Mouse (Mus musculus): ENCODE measurements at regions not wholly inside any gene's neighbourhood (a gene's known extent, or its start where the extent isn't known, plus 50 kb on each side); places are given as distances from the start of the nearest gene placed in this dataset.

DNA sequence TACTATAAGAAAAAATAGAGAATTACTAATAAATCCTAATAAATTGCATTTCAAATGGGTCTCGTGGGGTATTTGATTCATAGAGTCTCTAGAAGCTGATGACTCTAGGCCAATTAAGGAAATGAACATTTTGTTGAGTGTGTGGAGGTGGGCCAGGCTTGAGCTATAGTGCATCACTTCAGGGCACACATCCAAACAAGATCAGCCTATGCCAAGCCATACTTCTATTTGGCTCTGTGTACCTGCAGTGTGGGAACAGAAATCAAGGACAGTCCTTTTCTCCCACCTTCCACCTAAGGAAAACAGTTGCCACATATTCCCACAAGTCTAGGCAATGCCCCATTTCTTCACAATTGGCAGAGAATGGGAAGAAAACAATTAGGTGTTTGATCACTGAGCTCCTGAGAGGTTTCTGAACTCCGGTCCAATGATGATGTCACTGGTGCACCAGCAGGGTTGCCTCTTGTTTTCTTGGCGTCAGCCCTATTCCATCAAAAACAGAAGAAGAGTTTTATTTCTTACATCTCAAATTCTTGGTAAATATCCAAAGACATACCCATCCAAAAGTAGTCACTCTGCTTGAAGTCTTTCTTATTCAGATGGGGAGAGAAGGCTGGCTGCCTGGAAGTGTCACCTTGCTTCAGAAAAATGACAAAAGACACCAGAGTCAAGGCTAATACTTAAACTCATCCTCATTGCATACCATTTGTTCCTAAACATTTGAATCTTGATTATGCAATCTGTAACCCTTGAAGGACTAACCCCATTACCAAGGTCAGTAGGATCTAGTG, 2092.3 kb downstream of the 4930444P10Rik start:
- Histone ChIP-seq H3K4me1 (peaks cover 3% of the 10 kb centered on the region; the same call in 1 of the 2 replicates), H3K9ac (no peak overlapping the region), H3K4me3 (no peak overlapping the region), H3K4me2 (no peak overlapping the region), H3K36me3 (no peaks in the 10 kb centered on the region), H3K27me3 (no peaks in the 10 kb centered on the region), H3K27ac (no peak overlapping the region), H3K9me3 (no peaks in the 10 kb centered on the region)
- 66% methylated on average over 3 of the region's 3 CpGs for WGBS
- ATAC-seq (ENCODE audit: insufficient number of reproducible peaks, low FRiP score, low TSS enrichment, low read depth), result no peak

DNA sequence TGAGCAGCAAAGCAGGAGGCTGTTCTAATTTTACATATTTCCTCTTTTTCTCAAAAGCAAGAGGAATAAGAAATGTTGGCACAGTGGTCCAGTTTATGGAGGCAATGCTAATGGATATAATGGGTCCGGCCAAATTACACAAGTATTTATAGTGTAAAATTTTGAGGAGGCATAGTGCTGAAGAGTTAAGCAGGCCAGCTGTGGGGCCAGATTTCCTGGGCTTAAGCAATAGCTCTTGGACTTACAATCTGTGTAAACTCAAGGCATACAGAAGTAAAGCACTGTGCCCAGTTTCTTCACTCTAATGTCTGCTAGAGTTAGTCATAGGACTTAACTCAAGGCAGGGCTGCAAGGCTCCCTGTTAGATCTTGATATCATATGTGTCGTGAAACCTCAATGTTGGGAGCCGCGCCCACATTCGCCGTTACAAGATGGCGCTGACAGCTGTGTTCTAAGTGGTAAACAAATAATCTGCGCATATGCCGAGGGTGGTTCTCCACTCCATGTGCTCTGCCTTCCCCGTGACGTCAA, 2094.9 kb downstream of the 4930444P10Rik start:
- Histone ChIP-seq H3K9me3 (no peaks in the 10 kb centered on the region), H3K27me3 (no peaks in the 10 kb centered on the region), H3K4me3 (no peak overlapping the region), H3K9ac (no peak overlapping the region), H3K4me1 (peaks cover 3% of the 10 kb centered on the region; the same call in 1 of the 2 replicates), H3K27ac (no peak overlapping the region), H3K4me2 (no peak overlapping the region), H3K36me3 (no peaks in the 10 kb centered on the region)
- ATAC-seq (ENCODE audit: insufficient number of reproducible peaks, low FRiP score, low TSS enrichment, low read depth), result peak; percentile 48; the same call in 1 of the 2 replicates
- 85% methylated on average over 9 of the region's 11 CpGs for WGBS

DNA sequence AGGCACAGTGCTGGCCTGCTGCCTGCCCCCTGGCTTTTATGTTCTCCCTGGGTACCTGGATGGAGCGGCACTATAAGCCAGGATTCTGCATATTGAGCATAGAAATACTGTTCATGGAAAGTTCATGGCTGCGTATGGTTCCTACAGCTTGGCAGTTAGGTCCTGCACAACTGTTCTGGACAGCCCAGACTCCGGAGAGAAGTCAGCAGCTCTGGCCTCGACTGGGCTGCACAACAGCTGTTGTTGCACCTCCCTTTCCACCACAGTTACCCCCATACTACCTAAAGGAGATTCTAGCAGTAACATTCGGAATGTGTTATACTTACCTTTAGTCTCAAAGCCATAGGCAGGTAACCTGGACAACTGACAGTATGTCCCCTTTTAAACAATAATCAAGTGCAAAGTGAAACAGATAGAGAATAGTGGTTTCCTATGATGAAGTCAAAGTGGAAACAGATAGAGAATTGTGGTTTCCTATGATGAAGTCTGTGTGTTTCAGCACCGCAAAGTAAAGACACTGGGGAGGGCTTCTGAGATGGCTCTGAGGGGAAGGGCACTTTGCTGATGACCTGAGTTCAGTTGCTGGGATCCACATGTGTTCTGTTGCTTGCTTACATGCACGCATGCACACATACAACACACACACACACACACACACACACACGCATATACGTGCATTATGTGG, 2099.2 kb downstream of the 4930444P10Rik start:
- 80% methylated on average over 9 of the region's 9 CpGs for WGBS
- Histone ChIP-seq H3K27me3 (no peaks in the 10 kb centered on the region), H3K4me1 (no peaks in the 10 kb centered on the region), H3K4me2 (no peak overlapping the region), H3K27ac (no peak overlapping the region), H3K9me3 (no peaks in the 10 kb centered on the region), H3K9ac (no peak overlapping the region), H3K36me3 (no peaks in the 10 kb centered on the region), H3K4me3 (no peak overlapping the region)
- ATAC-seq (ENCODE audit: insufficient number of reproducible peaks, low FRiP score, low TSS enrichment, low read depth), result no peak

DNA sequence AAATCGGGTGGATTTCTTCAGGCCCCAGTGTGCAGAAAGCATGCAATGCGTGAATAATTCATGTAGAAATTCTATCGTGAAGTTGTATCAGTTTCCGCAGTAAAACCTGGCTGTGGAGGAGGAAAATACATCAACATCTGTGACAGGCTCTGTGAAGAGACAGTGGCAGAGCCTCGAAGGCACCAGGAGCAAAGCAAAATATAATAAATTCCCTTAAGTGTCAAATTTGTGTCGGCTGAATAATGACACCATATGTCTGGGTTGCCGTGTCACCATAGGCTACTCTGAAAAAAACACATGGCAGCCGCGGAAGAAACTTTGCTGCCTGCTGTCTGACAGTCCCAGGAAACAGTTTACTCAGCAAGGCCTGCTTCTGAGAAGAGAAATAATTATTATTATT, 2100.1 kb downstream of the 4930444P10Rik start:
- no peak for ATAC-seq (ENCODE audit: insufficient number of reproducible peaks, low FRiP score, low TSS enrichment, low read depth)

DNA sequence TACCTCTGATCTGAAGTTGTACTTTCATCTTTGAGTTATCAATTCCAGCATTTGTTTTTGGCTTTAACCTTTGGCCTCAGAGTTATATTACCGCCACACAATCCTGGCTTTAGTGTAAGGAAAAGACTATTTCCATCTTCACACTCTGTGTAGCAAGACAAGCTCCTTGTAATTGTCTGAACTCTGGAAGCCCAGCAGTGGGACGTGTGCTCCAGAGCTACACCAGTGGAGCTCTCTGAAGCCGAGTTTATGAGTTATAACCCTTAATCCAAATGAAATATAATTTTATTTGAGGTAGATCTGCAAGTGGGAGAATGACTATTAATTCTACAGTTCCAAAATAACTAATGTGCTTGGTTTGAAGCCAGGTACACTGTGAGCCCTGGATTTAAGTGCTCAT, 2103.8 kb downstream of the 4930444P10Rik start:
- no peaks in the 10 kb centered on the region for H3K4me1 ChIP-seq
- no peaks in the 10 kb centered on the region for H3K36me3 ChIP-seq
- no peak overlapping the region for H3K4me3 ChIP-seq
- H3K27ac ChIP-seq, result no peak overlapping the region
- no peaks in the 10 kb centered on the region for H3K9me3 ChIP-seq
- peak; percentile 65; the same call in 1 of the 2 replicates for ATAC-seq (ENCODE audit: insufficient number of reproducible peaks, low FRiP score, low TSS enrichment, low read depth)
- WGBS, result 37% methylated on average over 3 of the region's 3 CpGs
- no peak overlapping the region for H3K4me2 ChIP-seq
- no peak overlapping the region for H3K9ac ChIP-seq
- H3K27me3 ChIP-seq, result no peaks in the 10 kb centered on the region

More for the DNA sequence above, 2100.1 kb downstream of the 4930444P10Rik start:
- no peaks in the 10 kb centered on the region for H3K27me3 ChIP-seq
- no peak overlapping the region for H3K27ac ChIP-seq
- H3K4me3 ChIP-seq, result no peak overlapping the region
- H3K4me1 ChIP-seq, result no peaks in the 10 kb centered on the region
- H3K9ac ChIP-seq, result no peak overlapping the region
- 43% methylated on average over 9 of the region's 9 CpGs for WGBS
- H3K9me3 ChIP-seq, result no peaks in the 10 kb centered on the region
- no peak overlapping the region for H3K4me2 ChIP-seq
- no peaks in the 10 kb centered on the region for H3K36me3 ChIP-seq

DNA sequence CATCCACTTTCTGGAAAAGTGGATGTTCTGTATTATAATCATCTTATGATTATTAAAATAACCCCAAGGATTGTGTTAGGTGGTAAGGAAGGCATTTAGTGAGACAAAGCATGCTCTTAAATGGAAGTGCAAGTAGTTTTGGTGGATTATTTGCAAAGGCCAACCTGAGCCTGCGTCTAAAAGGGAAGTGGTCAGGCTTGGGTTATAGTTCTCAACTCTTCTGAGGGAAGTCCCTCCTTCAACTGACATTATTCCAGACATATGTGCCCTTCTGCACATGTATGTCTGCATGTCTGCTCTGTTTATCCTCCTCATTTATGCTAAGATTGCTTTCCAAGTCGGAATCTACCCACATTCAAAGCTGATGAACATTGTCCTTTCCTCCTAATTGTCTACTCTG, 2108.3 kb downstream of the 4930444P10Rik start:
- 85% methylated on average over 2 of the region's 2 CpGs for WGBS

DNA sequence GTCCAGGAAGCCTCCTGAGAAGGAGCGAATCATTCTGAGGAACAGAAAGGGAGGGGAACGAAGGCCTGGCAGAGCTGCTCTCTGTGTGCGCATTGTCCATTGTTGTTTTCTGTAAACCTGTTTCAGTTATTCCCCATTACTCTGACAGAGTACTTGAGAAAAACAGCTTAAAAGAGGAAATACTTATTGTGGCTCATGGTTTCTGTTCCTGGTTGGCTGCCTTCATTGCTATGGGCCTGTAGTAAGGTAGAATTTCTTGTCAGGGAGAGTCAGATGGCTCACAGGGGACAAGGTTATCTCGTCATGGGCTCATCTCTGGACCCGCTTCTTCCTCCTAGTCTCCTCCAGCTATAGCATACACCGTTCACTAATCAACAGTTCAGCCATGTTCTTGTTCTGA, 2112.9 kb downstream of the 4930444P10Rik start:
- WGBS, result 80% methylated on average over 6 of the region's 6 CpGs
- no peak for ATAC-seq (ENCODE audit: insufficient number of reproducible peaks, low FRiP score, low TSS enrichment, low read depth)
- H3K27me3 ChIP-seq, result no peaks in the 10 kb centered on the region
- H3K27ac ChIP-seq, result no peak overlapping the region
- H3K4me1 ChIP-seq, result no peaks in the 10 kb centered on the region
- no peak overlapping the region for H3K4me2 ChIP-seq
- H3K9me3 ChIP-seq, result no peaks in the 10 kb centered on the region
- no peaks in the 10 kb centered on the region for H3K36me3 ChIP-seq
- no peak overlapping the region for H3K4me3 ChIP-seq
- H3K9ac ChIP-seq, result no peak overlapping the region

More for the DNA sequence above, 2108.3 kb downstream of the 4930444P10Rik start:
- H3K27ac ChIP-seq, result no peak overlapping the region
- no peak overlapping the region for H3K4me3 ChIP-seq
- no peaks in the 10 kb centered on the region for H3K36me3 ChIP-seq
- no peak overlapping the region for H3K9ac ChIP-seq
- H3K27me3 ChIP-seq, result no peaks in the 10 kb centered on the region
- no peaks in the 10 kb centered on the region for H3K4me1 ChIP-seq
- H3K9me3 ChIP-seq, result no peaks in the 10 kb centered on the region
- no peak for ATAC-seq (ENCODE audit: insufficient number of reproducible peaks, low FRiP score, low TSS enrichment, low read depth)
- H3K4me2 ChIP-seq, result no peak overlapping the region

DNA sequence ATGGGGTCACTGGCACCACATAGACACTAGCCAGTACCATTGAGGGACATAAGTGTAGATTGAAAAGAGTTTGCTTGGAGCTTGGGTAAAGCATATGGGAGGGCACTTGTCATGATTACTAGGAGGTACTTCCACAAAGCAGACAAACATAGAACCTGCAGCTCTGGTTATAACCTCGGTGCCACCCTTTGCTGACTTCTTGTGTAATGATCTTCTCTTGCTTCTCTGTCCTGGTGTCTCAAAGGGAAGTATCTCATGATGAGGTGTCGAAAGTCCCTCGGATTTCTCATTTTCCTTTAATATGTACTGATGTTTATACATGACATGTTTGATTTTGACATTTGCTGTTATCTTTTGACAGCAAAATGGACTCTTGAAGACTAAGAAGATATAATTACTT, 2114.5 kb downstream of the 4930444P10Rik start:
- ATAC-seq (ENCODE audit: insufficient number of reproducible peaks, low FRiP score, low TSS enrichment, low read depth), result no peak
- H3K4me2 ChIP-seq, result no peak overlapping the region
- no peak overlapping the region for H3K9ac ChIP-seq
- 84% methylated on average over 3 of the region's 3 CpGs for whole genome bisulfite sequencing
- H3K4me1 ChIP-seq, result no peaks in the 10 kb centered on the region
- H3K27me3 ChIP-seq, result no peaks in the 10 kb centered on the region
- no peak overlapping the region for H3K4me3 ChIP-seq
- H3K27ac ChIP-seq, result no peak overlapping the region
- no peaks in the 10 kb centered on the region for H3K9me3 ChIP-seq
- H3K36me3 ChIP-seq, result no peaks in the 10 kb centered on the region

DNA sequence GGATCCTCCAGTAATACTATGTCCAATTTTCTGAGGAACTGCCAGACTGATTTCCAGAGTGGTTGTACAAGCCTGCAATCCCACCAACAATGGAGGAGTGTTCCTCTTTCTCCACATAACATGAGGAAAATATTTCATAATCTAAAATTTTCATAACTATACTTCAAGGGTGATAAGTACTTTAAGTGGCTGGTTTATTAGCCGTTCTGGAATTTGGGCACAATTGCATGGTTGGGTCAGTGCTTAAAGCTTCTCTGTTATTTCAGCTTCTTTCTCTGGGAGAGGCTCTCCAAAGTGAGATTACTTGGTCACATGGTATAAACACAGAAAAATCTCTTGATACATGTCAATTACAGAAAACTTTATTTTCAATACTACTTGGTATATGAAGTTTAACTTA, 2115.9 kb downstream of the 4930444P10Rik start:
- no peak for ATAC-seq (ENCODE audit: insufficient number of reproducible peaks, low FRiP score, low TSS enrichment, low read depth)
- Histone ChIP-seq H3K4me3 (no peak overlapping the region), H3K27me3 (no peaks in the 10 kb centered on the region), H3K9me3 (no peaks in the 10 kb centered on the region), H3K4me1 (no peaks in the 10 kb centered on the region), H3K4me2 (no peak overlapping the region), H3K36me3 (no peaks in the 10 kb centered on the region), H3K27ac (no peak overlapping the region), H3K9ac (no peak overlapping the region)
- 92% methylated on average over 1 of the region's 1 CpGs for WGBS

DNA sequence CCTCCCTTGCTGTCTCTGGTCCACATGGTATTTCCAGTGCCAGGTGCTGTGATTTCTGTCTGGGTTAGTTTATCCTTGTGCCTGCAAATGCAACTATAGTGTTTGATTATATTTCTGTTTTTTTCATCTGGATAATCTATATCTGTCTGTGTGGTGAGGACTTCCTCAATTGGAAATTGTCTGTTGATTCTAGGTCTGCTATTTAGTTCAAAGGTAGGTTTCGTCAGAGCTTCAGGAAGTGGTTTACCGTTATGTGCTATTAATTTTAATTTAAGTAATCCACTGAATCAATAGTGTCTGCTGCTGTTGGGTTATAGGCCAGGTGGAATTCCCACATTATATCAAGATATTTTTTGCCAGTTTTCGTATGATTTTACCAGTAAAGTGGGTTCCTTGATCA, 2143.9 kb downstream of the 4930444P10Rik start:
- Histone ChIP-seq H3K4me2 (no peak overlapping the region), H3K9me3 (no peaks in the 10 kb centered on the region), H3K27ac (no peak overlapping the region), H3K4me3 (no peak overlapping the region), H3K36me3 (no peaks in the 10 kb centered on the region), H3K9ac (no peak overlapping the region), H3K27me3 (no peaks in the 10 kb centered on the region), H3K4me1 (no peaks in the 10 kb centered on the region)
- ATAC-seq (ENCODE audit: insufficient number of reproducible peaks, low FRiP score, low TSS enrichment, low read depth), result no peak
- WGBS, result 80% methylated on average over 3 of the region's 3 CpGs

DNA sequence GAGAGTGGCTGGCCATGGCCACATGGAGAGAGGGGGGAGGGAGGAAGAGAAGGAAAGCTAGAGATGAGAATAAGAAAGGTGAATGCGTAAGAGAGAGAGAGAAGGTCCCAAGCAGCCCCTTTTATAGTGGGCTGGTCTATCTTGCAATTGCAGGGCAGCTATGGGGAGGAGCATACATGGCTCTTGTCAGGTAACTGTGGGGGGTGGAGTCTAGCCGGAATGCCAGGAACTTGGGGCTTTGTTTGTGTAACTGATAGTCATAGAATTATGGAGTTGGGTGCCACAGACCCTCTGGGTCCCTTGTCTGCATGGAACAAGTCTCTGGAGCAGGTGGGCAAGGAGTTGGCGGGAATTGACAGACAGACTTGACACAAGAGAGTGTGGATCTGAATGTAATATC, 2151.8 kb downstream of the 4930444P10Rik start:
- no peak overlapping the region for H3K9ac ChIP-seq
- H3K27ac ChIP-seq, result no peak overlapping the region
- H3K4me2 ChIP-seq, result no peak overlapping the region
- H3K27me3 ChIP-seq, result no peaks in the 10 kb centered on the region
- H3K36me3 ChIP-seq, result no peaks in the 10 kb centered on the region
- no peak for ATAC-seq (ENCODE audit: insufficient number of reproducible peaks, low FRiP score, low TSS enrichment, low read depth)
- WGBS, result 96% methylated on average over 3 of the region's 3 CpGs
- no peak overlapping the region for H3K4me3 ChIP-seq
- no peaks in the 10 kb centered on the region for H3K9me3 ChIP-seq
- no peaks in the 10 kb centered on the region for H3K4me1 ChIP-seq

DNA sequence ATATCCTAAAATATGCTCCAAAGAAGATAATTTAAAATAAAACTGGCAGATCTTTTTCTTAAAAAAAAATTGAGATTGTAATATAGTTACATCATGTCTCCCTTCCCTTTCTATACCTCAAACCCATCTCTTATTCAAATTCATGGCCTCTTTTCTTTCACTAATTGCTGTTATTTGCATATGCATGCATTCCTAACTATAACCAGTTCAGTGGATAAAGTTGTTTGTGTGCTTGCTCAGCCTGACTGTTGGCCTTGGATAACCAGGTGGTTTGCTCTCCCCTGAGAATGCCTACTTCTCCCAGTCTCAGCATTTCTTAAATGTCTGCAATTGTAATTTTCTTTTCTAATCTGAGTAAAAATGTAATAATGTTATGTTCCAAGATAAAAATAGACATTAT, 2154.8 kb downstream of the 4930444P10Rik start:
- Histone ChIP-seq H3K4me2 (no peak overlapping the region), H3K27me3 (no peaks in the 10 kb centered on the region), H3K4me3 (no peak overlapping the region), H3K9ac (no peak overlapping the region), H3K36me3 (no peaks in the 10 kb centered on the region), H3K27ac (no peak overlapping the region), H3K4me1 (peaks cover 2% of the 10 kb centered on the region; the same call in 1 of the 2 replicates), H3K9me3 (no peaks in the 10 kb centered on the region)
- no peak for ATAC-seq (ENCODE audit: insufficient number of reproducible peaks, low FRiP score, low TSS enrichment, low read depth)

Data from limb, embryonic 15.5 days (tissue).